Mouse (Mus musculus): ENCODE measurements around the gene Cgref1.

The Cgref1 gene

DNA sequence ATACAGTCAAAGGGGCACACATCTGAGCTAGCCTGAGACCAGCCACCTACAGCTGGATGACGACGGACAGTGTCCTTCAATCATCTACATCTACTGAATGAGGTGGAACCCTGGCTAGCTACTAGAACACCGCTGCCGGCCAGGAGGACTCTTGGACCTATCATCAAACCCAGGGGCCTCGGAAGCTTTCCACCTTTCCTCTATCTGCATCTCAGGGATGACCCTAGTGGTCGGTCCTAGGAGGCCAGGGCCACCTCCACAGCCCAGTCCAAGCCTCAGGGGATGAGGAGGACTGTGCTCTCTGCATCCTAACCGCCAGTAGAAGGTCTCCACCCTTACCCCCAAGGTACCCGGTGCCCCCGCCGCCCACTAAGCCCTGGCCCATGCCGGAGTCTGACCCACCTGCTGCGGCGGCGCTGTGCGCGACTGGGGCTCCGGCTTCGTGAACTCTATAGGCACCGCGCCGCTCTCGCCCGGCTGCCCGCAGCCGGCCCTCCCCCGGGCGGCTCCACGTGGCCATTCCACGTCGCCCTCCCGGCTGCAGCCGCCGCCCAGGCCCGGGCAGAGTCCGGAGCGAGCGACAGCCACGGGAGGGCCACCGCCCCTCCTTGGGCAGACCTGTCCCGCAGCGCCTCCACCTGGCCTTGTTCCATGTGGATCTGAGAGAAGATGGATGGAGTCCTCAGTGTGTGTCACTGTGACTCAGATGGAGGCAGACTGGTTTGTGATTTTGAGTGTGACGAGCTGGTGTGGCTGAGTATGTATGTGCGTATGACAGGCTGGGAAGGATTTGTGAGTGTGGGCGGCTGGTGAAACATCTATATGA is at the start of gene Cgref1:
Gene Cgref1 (minus strand): TSS at position 636 of the 826 bp plus-strand sequence.
- DNase-seq (ENCODE audit: low spot score in 2 of 2): peak in 1 of 2 experiments; percentile 43

DNA sequence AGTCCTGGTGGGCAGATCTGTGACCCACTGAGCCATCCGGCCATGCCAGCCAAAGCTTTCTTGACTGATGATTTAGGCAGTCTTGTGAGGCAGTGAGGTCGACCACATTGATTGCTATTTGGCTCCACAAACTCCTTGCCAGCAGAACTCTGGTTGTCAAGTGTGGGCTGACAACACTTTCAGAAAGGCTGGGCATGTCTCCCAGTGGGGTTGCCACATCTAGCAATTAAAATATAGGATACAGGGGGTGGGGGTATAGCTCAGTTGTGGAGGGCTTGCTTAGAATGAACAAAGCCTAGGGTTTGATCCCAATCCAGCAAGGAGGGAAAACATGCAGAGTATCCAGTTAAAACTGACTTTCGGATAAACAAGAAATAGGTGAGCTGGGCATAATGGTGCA is 48.7 kb upstream of the Cgref1 start:
- DNase-seq (ENCODE audit: low spot score in 2 of 2): no peak

DNA sequence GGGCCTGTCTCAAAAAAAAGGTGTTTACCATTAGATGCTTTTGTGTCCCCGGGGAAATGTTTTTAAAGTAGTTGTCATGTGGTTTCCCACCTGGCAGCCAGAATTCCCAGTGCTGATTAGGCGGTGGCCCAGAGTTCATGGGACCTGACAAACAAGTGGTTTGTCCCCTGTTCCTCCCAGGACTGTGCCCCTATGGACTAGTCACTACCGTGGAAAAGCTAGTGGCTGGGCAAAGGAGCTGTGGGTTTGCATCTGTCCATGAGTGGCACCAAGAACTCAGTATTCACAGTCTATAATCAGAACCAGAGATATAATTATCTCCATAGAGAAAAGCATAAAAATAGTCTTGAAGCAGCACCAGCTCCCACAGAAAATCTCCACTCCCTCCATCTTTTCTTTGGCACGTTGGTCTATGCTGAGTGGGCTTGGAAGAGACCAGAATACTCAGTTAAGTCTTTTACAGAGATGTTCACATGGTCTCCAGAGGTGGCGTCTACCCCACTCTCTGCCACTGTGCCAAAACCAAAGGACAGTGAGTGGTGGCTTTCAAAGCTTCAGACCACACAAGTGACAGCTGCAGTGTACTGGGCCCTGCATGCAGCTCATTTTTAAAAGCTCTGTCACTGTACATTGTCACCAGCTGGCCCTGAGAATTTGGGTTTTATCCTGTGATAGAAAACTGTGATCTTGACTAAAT is 47.7 kb upstream of the Cgref1 start:
- no peak for DNase-seq (ENCODE audit: low spot score in 2 of 2)

DNA sequence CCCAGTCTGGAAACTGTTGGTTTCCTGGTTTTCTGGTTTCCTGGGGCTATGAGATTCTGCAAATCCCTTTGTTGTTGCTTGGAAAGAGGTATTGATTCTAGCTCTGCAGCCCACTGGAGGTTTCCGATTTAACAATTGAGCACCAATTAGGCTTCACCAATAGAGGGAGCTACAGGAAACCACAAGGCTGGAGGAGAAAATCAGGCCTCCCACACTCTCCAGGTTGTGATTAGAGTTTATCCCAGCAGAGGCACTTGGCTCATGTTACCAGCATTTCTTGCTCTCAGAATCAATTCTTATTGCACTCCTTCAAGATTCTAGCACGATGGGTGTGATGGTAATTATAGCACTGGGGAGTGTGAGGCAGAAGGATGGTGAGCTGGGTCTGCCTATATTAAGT is 37.0 kb upstream of the Cgref1 start:
- no peak for DNase-seq (ENCODE audit: low spot score in 2 of 2)

DNA sequence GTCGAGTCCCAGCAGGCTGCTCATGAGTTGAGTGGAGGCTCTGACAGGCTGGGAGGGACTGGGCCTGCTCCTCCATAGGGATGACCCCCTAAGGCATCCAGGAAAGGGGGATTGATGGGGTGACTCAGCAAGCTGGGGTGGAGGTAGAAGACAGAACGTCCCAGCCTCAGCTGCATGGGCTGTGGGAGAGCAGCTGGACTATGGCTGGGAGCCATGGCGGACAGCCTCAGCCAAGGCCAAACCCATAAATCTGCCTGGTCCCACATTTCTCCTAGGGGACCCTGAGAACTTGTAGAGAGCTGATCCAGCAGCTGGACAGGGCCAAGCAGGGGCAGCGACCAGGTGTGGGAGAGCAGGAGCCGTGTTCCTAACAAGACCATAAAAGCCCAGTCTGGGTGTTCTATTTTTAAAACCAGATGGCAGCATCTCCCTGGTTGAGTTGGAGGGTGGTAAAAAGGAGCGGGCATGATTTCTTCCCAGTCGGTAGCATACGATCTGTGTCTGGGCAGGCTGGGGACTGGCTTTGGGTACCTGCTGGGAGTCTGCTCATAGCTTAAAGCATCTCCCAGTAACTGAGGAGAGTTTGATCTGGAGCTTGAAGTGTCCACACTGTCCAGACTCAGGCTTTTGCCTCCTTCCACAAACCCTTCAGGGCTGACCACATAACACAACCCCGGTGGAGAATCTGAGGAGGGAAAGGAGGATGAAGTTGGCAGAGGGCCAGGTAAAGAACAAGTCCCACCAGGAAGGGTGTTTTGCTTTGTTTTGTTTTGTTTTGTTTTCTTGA is 29.7 kb upstream of the Cgref1 start:
- peak; percentile 60 to 64 for DNase-seq (ENCODE audit: low spot score in 2 of 2)

DNA sequence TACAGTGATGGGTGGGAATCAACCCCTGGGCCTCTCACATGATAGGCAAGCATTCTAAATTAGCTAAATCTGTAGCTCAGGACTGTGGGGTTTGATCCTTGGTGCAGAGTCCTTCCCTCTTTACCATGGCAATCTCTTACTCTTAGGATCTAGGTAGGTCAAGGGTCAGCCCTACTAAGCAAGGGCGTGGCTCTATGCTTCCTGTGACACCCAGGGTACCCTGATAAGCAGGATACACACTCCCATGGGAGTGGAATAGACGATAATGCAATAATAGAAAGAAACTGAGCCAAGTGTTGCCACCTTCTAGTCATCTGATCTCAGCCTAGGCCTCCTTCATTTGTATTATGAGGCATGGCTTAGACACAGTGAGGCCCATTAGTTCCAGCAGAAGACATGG is 24.0 kb upstream of the Cgref1 start:
- DNase-seq (ENCODE audit: low spot score in 2 of 2): peak in 1 of 2 experiments; percentile 23

DNA sequence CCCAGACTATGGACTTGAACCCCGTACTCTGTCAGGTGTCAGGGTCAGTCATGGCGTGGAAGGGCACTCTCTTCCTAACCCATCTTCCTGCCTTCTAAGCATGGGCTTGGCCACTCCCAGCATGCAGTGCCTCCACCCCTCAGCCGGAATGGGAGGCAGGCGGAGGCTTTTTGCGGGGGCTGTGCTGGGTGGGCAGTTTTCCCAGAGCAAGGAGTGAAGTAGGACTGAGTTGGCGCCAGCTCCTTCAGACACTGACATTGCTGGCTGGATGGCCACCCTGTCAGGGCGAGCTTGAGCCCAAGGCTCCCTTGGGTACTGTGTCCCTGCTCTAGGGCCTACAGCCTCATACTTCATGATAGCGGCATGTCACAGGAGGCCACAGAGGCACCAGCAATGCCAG is 23.0 kb upstream of the Cgref1 start, which contains the start of gene Tcf23:
Gene Tcf23 (plus strand): TSS at position 247 of the 400 bp plus-strand sequence.
- peak; percentile 61 to 62 for DNase-seq (ENCODE audit: low spot score in 2 of 2)

DNA sequence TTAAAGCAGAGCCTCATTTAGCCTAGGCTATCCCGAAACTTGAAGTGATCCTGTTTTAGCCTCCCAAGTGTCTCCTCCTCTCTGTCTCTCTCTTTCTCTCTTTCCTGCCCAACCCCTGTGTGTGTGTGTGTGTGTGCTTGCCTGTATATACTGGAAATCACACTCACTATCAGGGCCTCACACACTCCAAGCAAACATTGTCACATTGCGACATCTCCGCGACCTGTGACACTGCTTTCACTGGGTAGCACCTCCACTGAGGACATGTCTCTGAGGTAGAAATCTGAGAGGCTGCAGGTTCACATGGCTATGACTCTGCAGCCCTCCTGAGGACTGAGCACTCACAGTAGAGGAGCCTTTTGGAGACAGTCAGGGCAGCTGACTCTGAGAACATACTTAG is 20.8 kb upstream of the Cgref1 start:
- no peak for DNase-seq (ENCODE audit: low spot score in 2 of 2)

DNA sequence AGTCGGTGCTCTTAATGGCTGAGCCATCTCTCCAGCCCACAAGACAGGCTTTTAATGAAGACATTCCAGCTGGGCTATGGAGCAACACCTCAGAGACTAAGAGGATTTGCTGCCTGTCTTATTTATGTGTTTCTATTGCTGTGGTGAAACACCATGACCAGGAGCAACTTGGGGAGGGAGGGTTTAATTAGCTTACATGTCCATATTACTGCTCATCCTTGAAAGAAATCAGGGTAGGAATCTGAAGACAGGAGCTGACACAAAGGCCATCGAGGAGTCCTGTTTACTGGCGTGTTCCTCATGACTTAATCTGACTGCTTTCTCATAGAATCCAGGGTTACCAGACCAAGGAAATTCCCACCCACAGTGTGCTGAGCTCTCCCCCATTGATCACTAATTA is 18.5 kb upstream of the Cgref1 start:
- DNase-seq (ENCODE audit: low spot score in 2 of 2): no peak

DNA sequence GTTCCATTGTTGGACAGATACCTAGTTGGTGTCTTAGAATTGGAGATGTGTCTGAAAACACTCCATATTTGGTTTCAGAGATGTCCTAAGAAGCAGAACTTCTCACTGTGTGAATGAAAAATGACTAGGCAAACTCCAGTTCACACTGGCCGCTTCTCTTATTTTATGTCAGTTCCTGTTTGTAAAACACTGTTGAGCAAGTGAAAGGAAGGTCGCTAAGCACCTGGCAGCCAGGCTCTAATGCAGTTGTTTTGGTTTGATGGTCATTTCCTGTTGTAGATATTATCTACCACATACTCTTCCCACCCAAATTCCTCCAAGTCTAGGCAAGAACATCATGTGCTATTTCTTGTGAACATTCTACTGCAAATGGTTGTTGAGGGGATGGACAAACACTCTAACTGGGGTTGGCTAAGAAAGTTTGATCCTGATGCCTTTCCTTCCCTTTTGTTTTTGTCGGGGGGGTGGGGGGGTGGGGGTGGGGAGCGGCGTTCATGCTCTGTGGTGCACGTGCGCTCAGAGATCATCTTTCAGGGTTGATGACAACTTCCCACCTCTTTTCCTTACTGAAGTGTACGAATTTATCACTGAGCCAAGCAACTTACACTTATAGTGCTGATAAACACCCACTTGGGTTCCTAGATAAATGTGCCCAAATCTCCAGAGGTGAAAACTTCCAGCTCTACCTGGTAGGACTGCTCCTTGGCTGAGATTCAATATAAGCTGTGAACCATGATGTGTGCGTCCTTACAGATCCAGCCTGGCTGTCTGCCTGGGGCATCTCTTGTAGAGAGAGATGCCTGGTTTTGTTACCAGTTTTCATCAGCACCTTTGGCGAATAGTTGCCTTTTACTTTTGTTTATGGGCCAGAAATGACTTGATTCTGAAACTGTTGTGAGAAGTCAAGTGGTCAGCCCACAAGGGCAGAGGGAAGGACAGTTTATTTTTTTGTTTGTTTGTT is 16.4 kb upstream of the Cgref1 start:
- DNase-seq (ENCODE audit: low spot score in 2 of 2): peak; percentile 36 to 61

DNA sequence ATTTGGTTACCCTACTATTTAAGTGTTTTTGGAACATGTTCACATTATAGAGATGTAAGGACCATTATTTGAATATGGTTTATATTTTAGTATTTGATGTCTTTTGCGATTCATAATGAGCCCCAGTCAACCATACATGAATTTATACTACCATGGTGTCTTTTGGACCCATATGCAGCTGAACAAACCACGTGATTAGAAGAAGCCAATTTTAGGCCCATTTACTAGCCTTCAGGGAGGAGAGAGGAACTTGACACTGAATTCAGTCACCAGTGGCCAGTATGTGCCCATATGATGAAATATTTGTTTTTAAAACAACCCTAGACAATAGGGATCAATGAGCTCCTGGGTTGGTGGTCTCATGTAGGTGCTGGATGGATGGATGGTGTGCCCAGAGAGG is 15.4 kb upstream of the Cgref1 start:
- DNase-seq (ENCODE audit: low spot score in 2 of 2): no peak

DNA sequence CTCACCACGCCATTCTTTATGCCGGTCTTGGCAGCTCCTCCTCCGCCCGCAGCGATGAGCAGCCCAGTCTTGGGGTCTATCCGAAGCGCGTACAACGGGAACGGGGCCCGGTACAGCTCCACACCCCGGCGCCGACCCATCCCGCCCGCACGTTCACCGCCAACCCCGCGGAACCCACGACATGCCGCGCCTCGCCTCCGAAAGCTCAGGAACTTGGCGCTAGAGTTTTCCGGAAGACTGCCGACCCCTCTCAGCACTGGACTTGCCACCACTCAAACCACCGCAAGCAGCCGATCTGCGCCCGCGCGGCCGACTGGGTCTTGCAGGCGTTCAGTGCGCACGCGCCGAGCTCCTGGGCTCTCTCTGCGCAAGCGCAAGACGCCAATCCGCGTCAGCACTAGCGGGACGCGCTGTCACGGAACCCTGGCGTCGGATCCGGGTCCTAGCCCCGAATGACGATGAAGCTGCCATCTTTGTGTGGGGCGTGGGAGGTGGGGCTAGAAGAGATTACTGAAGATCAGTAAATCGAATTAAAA is 14.6 kb upstream of the Cgref1 start, which contains the start of gene Preb:
Gene Preb (minus strand): TSS at position 396 of the 536 bp plus-strand sequence.
- DNase-seq (ENCODE audit: low spot score in 2 of 2): peak; percentile 99 to 100

DNA sequence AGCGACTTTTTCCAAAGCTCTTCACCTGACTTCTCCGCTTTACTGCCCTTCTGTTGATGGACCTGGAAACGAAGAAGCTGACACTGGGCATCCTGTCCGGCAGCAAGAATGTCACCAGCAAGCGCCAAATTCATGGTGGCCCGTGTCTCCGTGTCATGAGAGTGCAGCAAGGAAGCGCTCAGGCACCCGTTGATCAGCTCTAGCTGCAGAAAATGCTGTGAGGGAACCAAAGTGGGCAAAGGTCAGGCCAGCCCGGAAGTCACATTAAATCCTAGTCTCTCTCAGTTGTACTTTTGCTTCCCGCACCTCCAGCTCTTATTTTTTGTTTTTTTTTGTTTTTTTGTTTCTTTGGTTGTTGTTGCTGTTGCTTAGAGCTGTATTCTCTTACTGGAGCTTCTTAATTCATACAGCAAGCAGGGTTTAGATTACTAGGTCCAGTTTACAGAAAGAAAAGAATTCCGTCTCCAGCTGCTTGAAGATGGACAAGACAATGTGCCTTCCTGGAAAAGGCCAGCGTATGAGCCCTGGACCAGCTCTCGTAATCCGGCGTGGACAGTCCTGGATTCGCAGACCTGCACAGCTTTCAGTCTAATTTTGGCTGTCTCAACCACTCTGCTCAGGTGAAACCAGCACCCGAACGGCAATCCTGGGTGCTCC is 13.9 kb upstream of the Cgref1 start:
- no peak for DNase-seq (ENCODE audit: low spot score in 2 of 2)

DNA sequence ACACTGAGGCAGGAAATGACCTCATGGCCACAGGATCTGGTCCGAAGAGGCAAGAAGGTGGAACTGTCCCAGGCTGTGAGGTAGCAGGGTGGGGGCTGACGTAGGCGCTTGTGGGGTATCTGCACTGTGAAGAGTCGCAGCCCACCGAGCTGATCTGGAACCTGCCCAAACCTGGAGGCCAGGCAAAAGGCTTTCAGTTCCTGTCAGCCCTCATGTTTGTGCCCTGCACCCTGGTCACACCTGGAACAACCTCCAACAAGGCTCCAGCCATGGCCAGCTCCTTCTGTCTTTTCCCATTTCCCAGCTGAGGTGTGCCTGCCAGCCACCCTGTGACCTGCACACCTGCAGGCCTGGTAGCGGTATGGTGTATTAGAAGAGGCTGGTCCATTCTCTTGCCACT is 12.5 kb upstream of the Cgref1 start:
- DNase-seq (ENCODE audit: low spot score in 2 of 2): no peak

DNA sequence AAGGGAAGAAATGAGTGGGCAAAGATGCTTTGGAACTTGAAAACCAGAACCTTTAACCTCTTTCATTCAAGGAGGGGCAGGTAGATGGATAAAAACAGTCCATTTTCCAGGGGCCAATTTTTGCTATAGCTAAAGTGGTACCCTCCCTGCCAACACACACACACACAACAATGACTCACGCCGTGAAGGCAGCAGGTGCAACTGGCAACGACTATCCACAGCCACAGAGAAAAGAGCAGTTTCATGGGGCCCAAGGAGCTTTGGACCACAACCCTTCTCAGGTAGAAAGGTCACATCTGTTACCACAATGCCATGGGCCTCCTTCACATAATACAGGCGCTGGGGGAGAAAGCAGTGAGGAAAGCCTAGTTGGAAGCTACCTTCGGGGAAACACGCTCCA is 10.4 kb upstream of the Cgref1 start:
- no peak for DNase-seq (ENCODE audit: low spot score in 2 of 2)

DNA sequence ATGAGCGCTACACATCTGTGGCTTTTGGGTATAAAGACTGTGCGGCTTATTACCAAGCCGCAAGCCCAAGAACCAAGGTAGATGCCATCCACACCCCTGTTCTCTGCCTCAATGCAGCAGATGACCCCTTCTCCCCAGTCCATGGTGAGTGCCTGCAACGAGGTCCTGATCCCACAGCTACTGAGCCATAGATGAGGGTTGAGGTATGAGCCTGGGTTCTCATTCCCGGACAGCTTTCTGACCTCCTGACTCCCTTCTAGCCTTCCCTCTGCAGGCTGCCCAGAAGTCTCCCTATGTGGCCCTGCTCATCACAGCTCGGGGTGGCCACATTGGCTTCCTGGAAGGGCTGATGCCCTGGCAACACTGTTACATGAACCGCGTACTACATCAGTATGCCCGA is 9.2 kb upstream of the Cgref1 start:
- no peak for DNase-seq (ENCODE audit: low spot score in 2 of 2)

DNA sequence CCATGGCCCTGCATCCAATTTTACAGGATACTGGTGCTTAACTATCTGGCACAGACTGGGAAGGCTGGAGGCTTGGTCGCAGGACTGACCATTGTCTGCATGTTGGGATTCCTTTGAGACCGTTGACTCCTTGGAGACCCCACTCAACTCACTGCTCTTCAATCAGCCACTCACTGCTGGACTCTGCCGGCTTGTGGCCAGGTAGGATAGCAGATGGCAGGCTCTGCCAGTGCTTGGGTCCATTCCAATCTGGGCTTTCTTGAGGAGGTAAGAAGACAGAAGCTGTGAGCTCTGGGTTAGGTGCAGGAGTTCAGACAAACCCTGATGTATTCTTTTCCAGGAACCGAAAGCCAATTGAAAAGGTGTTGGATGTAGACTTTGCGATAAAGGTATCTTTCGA is 8.7 kb upstream of the Cgref1 start:
- DNase-seq (ENCODE audit: low spot score in 2 of 2): no peak

DNA sequence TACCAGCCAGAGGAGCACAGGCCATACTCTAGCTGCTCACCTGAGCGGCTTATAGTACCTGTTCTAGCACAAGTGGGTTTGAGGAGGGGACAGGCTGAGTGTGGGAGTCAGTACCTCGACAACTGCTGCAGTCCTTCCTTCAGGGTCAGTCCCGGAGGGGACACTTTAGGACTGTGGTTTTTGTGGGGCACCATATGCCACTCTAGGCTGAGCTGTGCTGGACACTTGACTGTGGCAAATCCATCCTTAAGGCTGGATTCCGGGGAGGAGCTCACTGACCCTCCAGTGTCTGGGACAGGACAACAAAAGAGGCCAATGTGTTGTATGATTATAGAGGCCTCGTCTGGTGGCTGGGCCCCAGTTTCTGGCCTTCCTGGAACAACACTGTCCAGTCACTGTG is 7.2 kb upstream of the Cgref1 start:
- DNase-seq (ENCODE audit: low spot score in 2 of 2): no peak

DNA sequence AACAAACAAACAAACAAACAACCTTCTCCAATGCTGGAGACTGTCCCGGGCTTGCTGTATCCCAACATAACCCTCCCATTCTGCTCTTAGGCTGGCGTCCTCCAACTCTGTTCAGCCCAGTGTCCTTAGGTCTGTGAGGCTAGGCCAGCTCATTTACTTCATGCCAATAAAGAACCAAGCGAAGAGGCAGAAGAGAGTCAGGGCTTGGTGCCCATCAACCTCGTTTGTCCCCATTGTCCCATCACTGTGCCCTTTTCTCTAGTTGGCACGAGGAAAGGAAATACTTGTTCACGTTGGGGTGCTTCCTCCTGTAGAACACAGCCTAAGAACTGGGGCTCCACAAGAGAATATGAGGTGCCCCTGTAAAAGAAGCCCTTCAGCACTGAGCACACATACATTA is 6.3 kb upstream of the Cgref1 start:
- peak in 1 of 2 experiments; percentile 38 for DNase-seq (ENCODE audit: low spot score in 2 of 2)

DNA sequence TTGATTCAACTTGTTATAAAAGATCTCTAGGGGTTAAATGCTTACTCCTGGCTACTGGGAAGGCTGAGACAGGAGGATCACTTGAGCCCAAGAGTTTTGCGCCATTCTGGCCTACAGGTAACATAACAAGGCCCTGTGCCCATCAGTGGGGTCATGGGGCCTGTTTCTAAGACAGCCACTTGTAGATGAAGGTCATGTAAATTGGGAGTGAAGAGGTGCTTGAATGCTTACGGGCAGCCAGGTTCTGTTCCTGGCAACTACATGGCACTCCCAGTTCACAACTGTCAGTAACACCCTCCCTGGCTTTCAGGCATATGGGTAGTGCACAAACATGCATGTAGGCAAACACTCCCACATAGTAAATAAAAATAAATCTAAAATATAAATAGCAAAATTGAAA is 5.5 kb upstream of the Cgref1 start:
- no peak for DNase-seq (ENCODE audit: low spot score in 2 of 2)

All from heart, adult 9 months (tissue).